Mouse (Mus musculus): ENCODE data around the gene B3gat1.

Gene B3gat1

DNA sequence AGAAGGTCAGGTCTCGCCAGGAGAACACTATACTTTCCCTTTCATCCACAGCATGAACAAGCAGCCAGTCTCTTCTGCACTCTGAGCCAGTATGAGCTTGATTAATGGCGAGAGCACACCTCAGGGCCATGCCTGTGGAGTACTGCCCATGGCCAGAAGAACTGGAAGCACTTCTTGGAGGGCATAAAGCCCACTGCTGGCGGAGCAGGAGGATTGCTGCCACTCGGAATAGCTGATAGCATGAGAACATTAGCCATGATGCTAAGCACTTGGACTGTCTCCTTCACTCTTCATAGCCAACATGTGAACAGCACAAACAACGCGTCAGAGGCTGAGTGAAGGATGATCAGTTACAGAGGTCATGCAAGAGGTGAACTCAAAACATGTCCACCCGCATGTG, 44.9 kb downstream of the B3gat1 start:
- DNase-seq: no peak

DNA sequence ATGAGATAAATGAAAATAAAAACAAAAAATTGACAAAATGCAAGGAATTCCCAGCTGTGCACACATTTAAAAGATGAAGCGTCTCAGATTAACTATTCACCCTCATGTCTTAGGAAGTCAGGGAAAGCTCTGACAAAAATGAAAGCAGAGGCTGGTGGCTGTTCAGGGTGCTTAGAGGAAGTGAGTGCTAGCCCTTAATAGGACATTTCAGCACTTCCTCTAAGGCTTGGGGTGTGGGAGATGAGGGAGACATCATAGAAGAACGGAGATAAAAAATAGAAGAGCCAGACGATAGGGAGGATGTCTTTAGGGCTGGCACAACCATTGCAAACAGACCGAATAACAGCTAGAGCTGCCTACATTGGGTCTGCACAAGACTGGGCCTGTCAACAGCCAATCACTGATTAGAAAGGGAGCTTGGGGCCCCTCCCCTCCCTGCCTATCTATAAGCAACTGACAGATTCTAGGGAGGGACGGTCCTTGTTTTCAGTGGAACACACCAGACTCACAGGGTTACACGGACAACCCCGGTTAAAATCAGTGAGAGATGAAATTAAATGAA, 50.0 kb downstream of the B3gat1 start:
- DNase-seq: no peak

DNA sequence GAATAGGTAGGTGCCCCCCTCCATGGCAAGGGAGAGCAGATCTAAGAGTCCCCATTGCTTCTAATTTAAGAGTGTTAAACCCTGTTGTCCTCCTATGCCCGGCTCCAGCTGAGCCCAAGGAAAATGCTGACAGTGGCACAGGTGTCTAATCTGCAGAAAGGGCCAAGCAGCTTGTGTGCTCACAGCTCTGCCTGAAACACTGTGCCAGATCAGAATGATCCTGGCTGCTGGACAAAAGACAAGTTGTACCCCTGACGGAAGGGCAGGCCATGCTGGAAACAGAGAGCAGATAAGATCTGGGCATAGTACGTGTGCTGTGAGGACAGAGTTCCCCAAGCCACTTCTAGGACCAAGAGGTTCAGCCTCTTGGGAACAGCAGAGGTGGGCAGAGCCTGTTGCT, 59.3 kb downstream of the B3gat1 start:
- no peak for DNase-seq

DNA sequence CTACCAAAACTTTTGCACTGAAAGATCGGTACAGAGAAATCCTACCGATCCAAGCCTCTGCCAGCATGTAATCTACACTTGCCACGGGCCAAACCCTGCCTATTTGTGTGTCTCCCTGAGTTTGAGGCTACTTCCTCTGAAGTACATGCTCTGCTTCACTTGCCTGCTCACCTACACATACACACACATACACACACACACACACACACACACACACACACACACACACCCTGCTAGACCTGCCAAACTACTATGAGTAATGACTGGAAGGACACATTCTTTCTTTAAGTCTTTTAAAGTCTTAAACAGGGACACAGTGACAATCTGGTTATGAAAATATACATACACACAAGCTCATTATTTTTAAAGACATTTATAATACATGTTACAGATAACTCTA, 64.7 kb downstream of the B3gat1 start:
- no peak for DNase-seq

DNA sequence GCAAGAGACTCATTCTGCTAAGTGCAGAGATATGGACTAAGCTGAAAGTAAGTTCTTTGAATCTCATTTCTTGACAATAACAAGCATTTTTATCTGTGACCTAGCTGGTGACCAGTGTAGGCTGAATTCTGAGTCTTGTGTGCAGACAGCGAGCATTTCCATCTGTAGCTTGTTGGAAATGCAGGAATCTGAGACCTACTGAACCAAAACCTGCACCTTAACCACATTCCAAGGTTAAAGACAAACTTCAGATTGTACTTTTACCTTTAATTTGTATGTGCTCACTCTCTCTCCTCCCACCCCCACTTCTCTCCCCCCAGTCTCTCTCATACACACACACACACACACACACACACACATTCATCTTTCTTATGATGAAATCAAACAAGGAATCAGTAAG, 65.2 kb downstream of the B3gat1 start:
- no peak for DNase-seq

DNA sequence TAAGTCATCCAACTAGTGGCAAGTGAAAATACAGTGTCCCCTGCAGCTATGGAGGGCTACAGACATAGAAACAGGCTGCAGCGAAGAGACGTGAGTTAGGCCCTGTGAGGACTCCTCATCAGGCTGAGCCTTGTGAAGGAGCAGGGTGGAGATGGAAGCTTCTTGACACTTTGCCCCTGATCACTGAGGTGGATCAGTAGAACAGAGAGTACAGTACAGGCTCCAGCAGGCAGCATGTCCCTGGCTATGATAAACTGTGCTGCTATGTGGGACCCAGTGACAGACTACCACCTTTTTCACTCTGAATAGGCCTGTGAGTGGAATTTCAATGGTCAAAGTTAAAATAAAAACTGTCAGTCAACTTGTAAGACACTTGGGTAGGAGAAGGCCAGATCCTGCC, 66.8 kb downstream of the B3gat1 start:
- DNase-seq: no peak

DNA sequence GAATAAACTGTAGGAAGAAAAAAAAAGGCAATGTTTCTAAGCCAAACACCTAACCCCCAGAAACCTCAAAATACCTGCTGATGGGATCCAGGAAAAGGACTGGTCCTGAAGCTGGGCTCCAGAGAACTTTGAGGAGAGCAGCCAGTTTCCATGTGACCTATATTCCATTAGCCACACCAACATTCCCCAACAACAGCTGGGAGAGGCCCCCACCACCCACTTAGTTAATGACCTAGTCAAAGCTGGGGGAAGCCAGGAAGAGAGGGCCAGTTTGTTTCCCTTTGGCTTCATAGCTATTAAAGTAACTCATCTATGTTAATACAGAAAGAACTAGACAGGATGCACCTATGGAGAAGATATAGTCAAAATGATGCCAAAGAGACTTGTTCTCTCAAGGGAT, 70.8 kb downstream of the B3gat1 start:
- no peak for DNase-seq

DNA sequence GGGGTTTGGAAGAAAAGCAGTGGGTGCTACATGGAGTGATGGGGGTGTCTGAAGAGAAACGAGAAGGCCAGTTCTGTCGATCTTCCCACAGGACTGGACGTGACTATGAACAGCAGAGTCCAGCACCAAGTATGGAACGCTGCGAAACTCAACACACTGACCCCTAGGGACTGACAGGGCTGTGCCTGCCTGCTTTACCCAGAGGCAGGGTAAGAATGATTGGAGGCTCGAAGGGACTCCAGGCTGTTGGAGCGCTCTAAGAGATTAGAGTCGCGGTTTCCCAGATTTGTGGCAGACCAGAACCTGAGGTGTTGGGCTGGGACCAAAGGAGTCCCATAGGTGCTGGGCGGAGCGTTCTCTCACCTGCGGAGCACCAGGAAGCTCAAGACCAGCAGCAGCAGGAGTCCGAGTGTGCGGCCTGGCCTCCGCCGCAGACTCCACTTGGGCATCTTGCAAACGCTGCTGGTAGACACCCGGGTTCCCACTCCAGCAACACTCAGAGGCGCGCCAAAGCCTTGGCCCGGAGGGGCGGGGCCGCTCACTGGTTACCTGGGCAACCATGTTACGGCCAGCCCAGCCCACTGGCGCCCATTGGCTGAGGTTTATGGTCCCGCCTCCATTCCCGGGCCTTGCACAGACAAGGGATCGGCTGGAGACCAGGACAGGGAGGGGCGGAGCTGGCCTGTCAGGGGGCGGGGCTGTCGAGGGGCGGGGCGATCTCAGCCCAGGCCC, 72.6 kb downstream of the B3gat1 start, which contains the start of gene Glb1l2:
TSS of gene Glb1l2 (minus strand) at position 534 of the 732 bp plus-strand sequence.
- DNase-seq: peak; percentile 98

DNA sequence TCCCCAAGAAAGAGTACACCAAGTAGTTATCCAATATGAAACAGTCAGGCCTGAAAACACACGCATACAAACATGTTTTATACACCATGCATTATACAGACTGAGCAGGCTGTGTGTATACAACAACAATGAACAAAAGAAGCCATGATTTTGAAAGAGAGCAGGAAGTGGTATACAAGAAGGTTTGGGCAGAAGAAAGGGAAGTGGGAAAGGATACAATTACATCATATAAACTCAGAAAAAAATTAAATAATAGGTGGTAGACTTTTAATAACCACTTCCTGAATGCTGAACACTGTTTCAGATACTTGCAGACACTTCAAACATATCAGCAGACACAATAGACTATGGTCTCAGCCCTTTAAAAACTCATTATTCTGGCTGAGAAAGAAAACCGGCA, 75.2 kb downstream of the B3gat1 start:
- DNase-seq: no peak

Measured in embryo, embryonic 11 days (tissue).